Mouse (Mus musculus): Measurements from ENCODE around the gene Snrpa1.

Gene Snrpa1

GRCm38 (mm10) chr7:66079364-66080230 is 20.8 kb downstream of the Snrpa1 start, which contains the start of gene Selenos:
Gene Selenos (plus strand): TSS chr7:66079649.
- DNase-seq (ENCODE audit: extremely low spot score), result peak; percentile 96

GRCm38 (mm10) chr7:66080231-66080613 is 21.4 kb downstream of the Snrpa1 start:
- DNase-seq (ENCODE audit: extremely low spot score), result peak; percentile 15

GRCm38 (mm10) chr7:66083757-66084156 is 25.0 kb downstream of the Snrpa1 start:
- no peak for DNase-seq (ENCODE audit: extremely low spot score)

- DNase-seq (ENCODE audit: extremely low spot score), result no peak
These were observed 25.7 kb downstream of the Snrpa1 start for GRCm38 (mm10) chr7:66084546-66084945.

- no peak for DNase-seq (ENCODE audit: extremely low spot score)
These were observed 28.8 kb downstream of the Snrpa1 start for GRCm38 (mm10) chr7:66087652-66088051.

GRCm38 (mm10) chr7:66088077-66088476 is 29.3 kb downstream of the Snrpa1 start:
- DNase-seq (ENCODE audit: extremely low spot score), result no peak

GRCm38 (mm10) chr7:66090676-66091190 is 31.9 kb downstream of the Snrpa1 start:
- DNase-seq (ENCODE audit: extremely low spot score), result no peak

- no peak for DNase-seq (ENCODE audit: extremely low spot score)
These were observed 32.8 kb downstream of the Snrpa1 start for GRCm38 (mm10) chr7:66091553-66091952.

GRCm38 (mm10) chr7:66092656-66093055 is 33.9 kb downstream of the Snrpa1 start:
- DNase-seq (ENCODE audit: extremely low spot score), result no peak

GRCm38 (mm10) chr7:66094141-66094540 is 35.3 kb downstream of the Snrpa1 start:
- DNase-seq (ENCODE audit: extremely low spot score), result no peak

- no peak for DNase-seq (ENCODE audit: extremely low spot score)
These were observed 40.0 kb downstream of the Snrpa1 start for GRCm38 (mm10) chr7:66098803-66099202.

GRCm38 (mm10) chr7:66101866-66102265 is 43.1 kb downstream of the Snrpa1 start:
- DNase-seq (ENCODE audit: extremely low spot score), result peak; percentile 38

GRCm38 (mm10) chr7:66104531-66104930 is 45.7 kb downstream of the Snrpa1 start:
- DNase-seq (ENCODE audit: extremely low spot score), result no peak

- DNase-seq (ENCODE audit: extremely low spot score), result no peak
These were observed 47.0 kb downstream of the Snrpa1 start for GRCm38 (mm10) chr7:66105771-66106170.

GRCm38 (mm10) chr7:66106581-66107056 is 47.8 kb downstream of the Snrpa1 start:
- no peak for DNase-seq (ENCODE audit: extremely low spot score)

- no peak for DNase-seq (ENCODE audit: extremely low spot score)
These were observed 48.4 kb downstream of the Snrpa1 start for GRCm38 (mm10) chr7:66107206-66107605.

- peak; percentile 36 for DNase-seq (ENCODE audit: extremely low spot score)
These were observed 49.1 kb downstream of the Snrpa1 start for GRCm38 (mm10) chr7:66107930-66108329.

- DNase-seq (ENCODE audit: extremely low spot score), result peak; percentile 92
These were observed 50.4 kb downstream of the Snrpa1 start, which contains the start of gene Chsy1 for GRCm38 (mm10) chr7:66108961-66109854. Gene Chsy1 (plus strand): TSS chr7:66109515.

GRCm38 (mm10) chr7:66109855-66110635 is 51.2 kb downstream of the Snrpa1 start:
- peak; percentile 50 for DNase-seq (ENCODE audit: extremely low spot score)

- DNase-seq (ENCODE audit: extremely low spot score), result peak; percentile 37
These were observed 51.9 kb downstream of the Snrpa1 start for GRCm38 (mm10) chr7:66110636-66111112.

GRCm38 (mm10) chr7:66111211-66111610 is 52.4 kb downstream of the Snrpa1 start:
- DNase-seq (ENCODE audit: extremely low spot score), result no peak

All from embryo, embryonic 9.5 days (tissue).